Mouse (Mus musculus) G1E (cell line): ENCODE results near the gene Lrr1.

Experiments used
- CTCF ChIP-seq: IDR thresholded peaks from 2 replicates; pipeline ENCODE4 v1.5.1; 2012; ENCODE audit warnings: low read depth, low read length, inconsistent platforms, mixed read lengths
- GATA1 ChIP-seq: IDR thresholded peaks from 2 replicates; pipeline ENCODE4 v1.6.1; 2012; ENCODE audit warnings: borderline replicate concordance, low read length, inconsistent platforms, mixed read lengths
- GATA2 ChIP-seq: IDR thresholded peaks from 2 replicates; pipeline ENCODE4 v1.6.1; 2012; ENCODE audit warnings: low read depth, low read length, inconsistent platforms, borderline replicate concordance
- TAL1 ChIP-seq: conservative IDR thresholded peaks from 2 replicates; pipeline ENCODE4 v1.6.1; 2012; ENCODE audit warnings: low read depth, low read length, inconsistent platforms, mixed read lengths

- TF ChIP-seq CTCF (no peak), GATA1 (no peak), TAL1 (no peak), GATA2 (no peak)
Measured at GRCm38 (mm10) chr12:69198164-69198535, 29.5 kb downstream of the Lrr1 start, which contains the start of gene Dnaaf2.
